Mouse (Mus musculus) urinary bladder, postnatal 14 days (tissue): ENCODE measurements around the gene Hinfp.
"Not testable (repeated sequence)": the region's sequence is repeated elsewhere in the genome, so short reads cannot be mapped to it uniquely, and the experiment has no call there.

Experiments
- DNase-seq: peaks from one replicate; pipeline ENCODE4 v3.0.0; 2021; ENCODE audit warnings: low spot score

Gene Hinfp

GRCm38 (mm10) chr9:44305466-44306079, at the start of gene Hinfp:
TSS of gene Hinfp (minus strand) at chr9:44305671.
- peak; percentile 98 for DNase-seq

- DNase-seq: no peak
These were observed 47.7 kb upstream of the Hinfp start for GRCm38 (mm10) chr9:44353142-44353541.

- DNase-seq: no peak
These were observed 46.9 kb upstream of the Hinfp start for GRCm38 (mm10) chr9:44352337-44352736.

GRCm38 (mm10) chr9:44351396-44351795, 45.9 kb upstream of the Hinfp start:
- DNase-seq: no peak

GRCm38 (mm10) chr9:44348546-44348945, 43.1 kb upstream of the Hinfp start:
- no peak for DNase-seq

GRCm38 (mm10) chr9:44347621-44348020, 42.1 kb upstream of the Hinfp start:
- DNase-seq: no peak

- DNase-seq: no peak
These were observed 41.7 kb upstream of the Hinfp start for GRCm38 (mm10) chr9:44347166-44347565.

GRCm38 (mm10) chr9:44345570-44346433, 40.3 kb upstream of the Hinfp start:
- DNase-seq: no peak

- peak; percentile 94 for DNase-seq
These were observed 38.4 kb upstream of the Hinfp start, which contains the start of gene Hmbs for GRCm38 (mm10) chr9:44343781-44344421. TSS of gene Hmbs (minus strand) at chr9:44344228.

GRCm38 (mm10) chr9:44343290-44343689, 37.8 kb upstream of the Hinfp start:
- no peak for DNase-seq

GRCm38 (mm10) chr9:44342605-44343004, 37.1 kb upstream of the Hinfp start:
- no peak for DNase-seq

- DNase-seq: no peak
These were observed 36.7 kb upstream of the Hinfp start for GRCm38 (mm10) chr9:44342173-44342572.

GRCm38 (mm10) chr9:44341487-44341886, 36.0 kb upstream of the Hinfp start:
- DNase-seq: no peak

GRCm38 (mm10) chr9:44338574-44338973, 33.1 kb upstream of the Hinfp start:
- DNase-seq: no peak

- DNase-seq: no peak
These were observed 32.1 kb upstream of the Hinfp start for GRCm38 (mm10) chr9:44337436-44338169.

GRCm38 (mm10) chr9:44336964-44337363, 31.5 kb upstream of the Hinfp start:
- no peak for DNase-seq

- DNase-seq: not testable (repeated sequence)
These were observed 31.0 kb upstream of the Hinfp start for GRCm38 (mm10) chr9:44336513-44336912.

GRCm38 (mm10) chr9:44336093-44336406, 30.6 kb upstream of the Hinfp start:
- no peak for DNase-seq

GRCm38 (mm10) chr9:44335331-44336092, 30.0 kb upstream of the Hinfp start:
- peak; percentile 17 for DNase-seq

GRCm38 (mm10) chr9:44334396-44335330, 29.2 kb upstream of the Hinfp start, which contains the start of gene H2afx:
TSS of gene H2afx (plus strand) at chr9:44334694.
- peak; percentile 99 for DNase-seq
